Mouse (Mus musculus) heart, postnatal 0 days (tissue): Measurements from ENCODE around the gene Cdk8.

ENCODE experiments used
- CTCF ChIP-seq: IDR thresholded peaks from 2 replicates; pipeline ENCODE4 v1.5.1; 2016; ENCODE audit warnings: antibody characterized with exemption, control low read depth, low read depth
- EP300 ChIP-seq: IDR thresholded peaks from 2 replicates; pipeline ENCODE4 v1.6.1; 2016; ENCODE audit warnings: antibody characterized with exemption, low read depth

DNA sequence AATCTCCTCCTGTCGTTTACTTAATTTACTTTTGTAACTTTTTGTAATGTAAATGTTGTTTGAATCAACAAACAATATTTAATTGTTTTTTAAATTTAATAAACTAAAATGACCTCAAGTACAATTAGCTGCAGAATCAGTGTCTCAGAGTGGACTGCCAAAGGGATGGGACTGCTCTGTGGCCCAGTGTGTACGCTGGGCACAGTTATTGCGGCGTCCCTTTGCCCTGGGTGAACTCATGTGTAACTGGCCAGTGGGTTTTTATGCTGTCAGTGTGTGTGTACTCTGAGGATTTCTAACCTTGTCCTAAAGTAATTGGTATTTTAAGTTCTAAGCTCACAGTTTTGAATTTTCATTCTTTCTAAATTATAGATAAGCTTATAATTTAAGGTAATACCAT lies 46.5 kb downstream of the Cdk8 start:
- TF ChIP-seq CTCF (no peak), EP300 (no peak)
